18 mouse cellular contexts compared by ENCODE assay signal in the genomic region with DNA sequence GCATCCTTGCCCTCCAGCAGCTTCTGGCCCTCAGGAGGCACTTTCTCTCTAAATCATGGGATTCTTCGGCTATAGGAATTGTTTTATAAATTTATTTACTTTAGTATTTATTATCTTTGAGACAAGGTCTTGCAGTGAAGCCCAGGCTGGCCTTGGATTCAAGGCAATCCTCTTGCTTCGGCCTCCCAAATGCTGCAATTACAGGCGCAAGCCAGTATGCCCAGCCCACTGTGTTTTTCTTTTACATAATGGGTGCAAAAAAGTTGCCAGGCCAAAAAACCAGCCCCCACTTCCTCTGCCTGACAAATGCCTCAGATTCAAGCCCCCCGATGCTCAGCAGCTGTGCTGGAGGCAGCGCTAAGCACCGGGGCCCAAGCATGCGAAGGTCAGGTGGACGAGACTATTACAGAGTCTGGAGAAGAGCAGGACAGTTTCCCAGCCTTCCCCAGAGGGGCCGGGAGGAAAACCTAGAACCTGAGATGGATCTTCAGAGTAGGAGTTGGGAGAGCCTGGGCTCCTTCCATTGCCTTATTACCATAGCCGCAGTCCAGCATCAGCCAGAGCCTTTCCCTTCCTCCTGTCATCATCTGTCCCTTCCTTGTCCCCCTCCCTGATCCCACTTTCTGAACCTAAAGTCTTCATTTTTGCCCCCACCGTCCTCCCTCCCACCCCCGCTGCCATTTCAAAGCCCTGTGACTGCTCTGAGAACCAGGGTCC. TPM values are rescaled to one million over a fixed set of nuclear protein-coding genes. Genes with fewer than 3 reads are reported as not detected.
DNase-seq lines count a peak whose midpoint lies in the region; ATAC-seq and TF ChIP-seq lines count a peak whose summit lies in the region.
"Had no signal": no experiment of that assay in that cellular context is flagged by ENCODE, and none has a peak within 500 bp of the region (broad histone marks: within the 10 kb centered on the region; RNA-seq: fewer than 3 reads in every experiment).

No protein-coding gene starts in this region.

- no peak overlapping the region for H3K4me3 ChIP-seq in lung, embryonic 14.5 days (ENCODE audit: low read depth, low read length)
- H3K4me3 ChIP-seq in forebrain, embryonic 14.5 days (ENCODE audit: low read depth, low read length): no peak overlapping the region
- H3K4me3 ChIP-seq in myocyte: no peak overlapping the region
- H3K4me3 ChIP-seq: heart, embryonic 15.5 days; liver, embryonic 12.5 days; stomach, embryonic 15.5 days had no signal

- peak; percentile 27 for TF ChIP-seq POLR2A in myocyte (IDR thresholded peaks at IDR 0.05; ENCODE audit: insufficient read length, low read depth)

- no peak for ATAC-seq in lung, embryonic 14.5 days (ENCODE audit: insufficient read depth)
- no peak for ATAC-seq in forebrain, embryonic 14.5 days
- ATAC-seq: liver, embryonic 12.5 days had no signal

- no peaks in the 10 kb centered on the region for H3K4me1 ChIP-seq in lung, embryonic 14.5 days (ENCODE audit: insufficient read depth)
- H3K4me1 ChIP-seq in forebrain, embryonic 14.5 days (ENCODE audit: control insufficient read depth, insufficient read depth, low read length): no peaks in the 10 kb centered on the region

- no peak overlapping the region for H3K27ac ChIP-seq in lung, embryonic 14.5 days (ENCODE audit: low read depth)
- H3K27ac ChIP-seq in forebrain, embryonic 14.5 days (ENCODE audit: low read depth, low read length): peak overlapping the region; percentile 44; the same call in 1 of the 2 replicates
- H3K27ac ChIP-seq: heart, embryonic 15.5 days; liver, embryonic 12.5 days; stomach, embryonic 15.5 days had no signal

- H3K4me2 ChIP-seq in lung, embryonic 14.5 days: no peak overlapping the region
- H3K4me2 ChIP-seq in forebrain, embryonic 14.5 days (ENCODE audit: low read length): no peak overlapping the region
- no peak overlapping the region for H3K4me2 ChIP-seq in myocyte (ENCODE audit: low read depth)
- H3K4me2 ChIP-seq: heart, embryonic 15.5 days; liver, embryonic 12.5 days; stomach, embryonic 15.5 days had no signal

- H3K27me3 ChIP-seq in lung, embryonic 14.5 days (ENCODE audit: insufficient read depth, low read length): no peaks in the 10 kb centered on the region
- no peaks in the 10 kb centered on the region for H3K27me3 ChIP-seq in forebrain, embryonic 14.5 days (replicated peaks; ENCODE audit: control insufficient read depth, insufficient read depth, low read length)
- H3K27me3 ChIP-seq in myocyte (ENCODE audit: control insufficient read depth, insufficient read depth, insufficient read length): no peaks in the 10 kb centered on the region
- H3K27me3 ChIP-seq: heart, embryonic 15.5 days; stomach, embryonic 15.5 days had no signal

- WGBS in lung, embryonic 14.5 days: 80% methylated on average over 12 of the region's 12 CpGs
- WGBS in forebrain, embryonic 14.5 days: 89% methylated on average over 12 of the region's 12 CpGs

- H3K36me3 ChIP-seq in lung, embryonic 14.5 days (ENCODE audit: insufficient read depth): peaks cover 56% of the 10 kb centered on the region
- H3K36me3 ChIP-seq in forebrain, embryonic 14.5 days (ENCODE audit: control insufficient read depth, insufficient read depth, low read length): peaks cover 55% of the 10 kb centered on the region
- H3K36me3 ChIP-seq in myocyte (ENCODE audit: control insufficient read depth, insufficient read depth): peaks cover 53% of the 10 kb centered on the region

- H3K9ac ChIP-seq in lung, embryonic 14.5 days: no peak overlapping the region
- H3K9ac ChIP-seq in forebrain, embryonic 14.5 days (ENCODE audit: low read length): no peak overlapping the region
- H3K9ac ChIP-seq: heart, embryonic 15.5 days; liver, embryonic 12.5 days; stomach, embryonic 15.5 days had no signal

- H3ac ChIP-seq in myocyte (ENCODE audit: control insufficient read depth, insufficient read length): no peak overlapping the region

- H3K9me3 ChIP-seq in lung, embryonic 14.5 days (ENCODE audit: low read depth, low read length): no peaks in the 10 kb centered on the region
- no peaks in the 10 kb centered on the region for H3K9me3 ChIP-seq in forebrain, embryonic 14.5 days (replicated peaks; ENCODE audit: control insufficient read depth, low read length)
- H3K9me3 ChIP-seq: heart, embryonic 15.5 days; liver, embryonic 12.5 days; stomach, embryonic 15.5 days had no signal

- peak; percentile 2 to 16 for DNase-seq in heart, adult 18-20 months
- DNase-seq in heart, adult 9 months (ENCODE audit: low spot score in 2 of 2): no peak
- peak; percentile 0 for DNase-seq in lung, embryonic 14.5 days
- DNase-seq in lung, postnatal 14 days: no peak
- no peak for DNase-seq in forebrain, embryonic 14.5 days (ENCODE audit: low spot score)
- no peak for DNase-seq in lung, postnatal 25 days (ENCODE audit: low spot score)
- DNase-seq: cerebellum, adult 11 months; cerebellum, postnatal 36 days; gastrocnemius, postnatal 10 days; kidney, adult 9 months; left cerebral cortex, postnatal 4 days; thymus, postnatal 14 days had no signal

- TF ChIP-seq CTCF in lung, embryonic 14.5 days (IDR thresholded peaks at IDR 0.05; ENCODE audit: low read depth): no peak

- H3K79me2 ChIP-seq in myocyte (ENCODE audit: control insufficient read depth, insufficient read depth): no peaks in the 10 kb centered on the region

TF ChIP-seq in myocyte, 11 proteins besides CTCF, POLR2A, EP300 and RAD21:
- no peak for TF ChIP-seq MYOG (IDR thresholded peaks at IDR 0.05; ENCODE audit: control insufficient read depth in 1 of 3, insufficient read depth in 1 of 3, insufficient read length in 2 of 3, low read depth in 2 of 3)
- peak; percentile 92 for TF ChIP-seq POLR2AphosphoS2 (IDR thresholded peaks at IDR 0.05; ENCODE audit: insufficient read length, low read depth)

RNA-seq across cellular contexts. Expression of a gene that starts 4.3 kb away (rescaled TPM):
- not detected for total RNA-seq in heart, adult 18-20 months (2021)
- polyA plus RNA-seq in lung, embryonic 14.5 days (2014; fragmentation: Nextera tagmentation; extraction: Ambion mirVana): not detected in 2 replicates
- not detected in 2 replicates for polyA plus RNA-seq in forebrain, embryonic 14.5 days (2014; fragmentation: Nextera tagmentation; extraction: Ambion mirVana)
- not detected for polyA plus RNA-seq in myocyte (2012; fragmentation: generic; extraction: Trizol)
- total RNA-seq: gastrocnemius, postnatal 10 days; left cerebral cortex, postnatal 4 days had no signal
- polyA plus RNA-seq: embryonic facial prominence, embryonic 11.5 days; heart, embryonic 15.5 days; liver, embryonic 12.5 days; lung, embryonic 16.5 days; stomach, embryonic 15.5 days had no signal

RNA-seq across cellular contexts. Expression of a gene that starts 37.0 kb away (rescaled TPM):
- total RNA-seq in heart, adult 18-20 months (2021): 10 to 100 TPM; 25.7 to 26.3 TPM
- 89.2 and 100 TPM in 2 replicates for polyA plus RNA-seq in lung, embryonic 14.5 days (2014; fragmentation: Nextera tagmentation; extraction: Ambion mirVana)
- 71.7 and 86.6 TPM in 2 replicates for polyA plus RNA-seq in forebrain, embryonic 14.5 days (2014; fragmentation: Nextera tagmentation; extraction: Ambion mirVana)
- 17.2 TPM for polyA plus RNA-seq in myocyte (2012; fragmentation: generic; extraction: Trizol)

RNA-seq across cellular contexts. Expression of a gene that starts 42.8 kb away (rescaled TPM):
- 10 to 100 TPM; 32.3 to 32.9 TPM for total RNA-seq in heart, adult 18-20 months (2021)
- 115 and 127 TPM in 2 replicates for polyA plus RNA-seq in lung, embryonic 14.5 days (2014; fragmentation: Nextera tagmentation; extraction: Ambion mirVana)
- 90.6 and 122 TPM in 2 replicates for polyA plus RNA-seq in forebrain, embryonic 14.5 days (2014; fragmentation: Nextera tagmentation; extraction: Ambion mirVana)
- 361 TPM for polyA plus RNA-seq in myocyte (2012; fragmentation: generic; extraction: Trizol)

Comparison
In these comparisons a context has a peak if more than half of its experiments do, and no peak if none do; other contexts are left out.
1. DNase-seq: peak in heart, adult 18-20 months (2 of 2) and lung, embryonic 14.5 days (single experiment); none in heart, adult 9 months (0 of 2), lung, postnatal 14 days (single experiment), forebrain, embryonic 14.5 days (single experiment) and lung, postnatal 25 days (single experiment).